Mouse (Mus musculus) thymus, postnatal 10 days (tissue): Measurements from ENCODE around the gene Smtnl2.
"Not testable (repeated sequence)": the region's sequence is repeated elsewhere in the genome, so short reads cannot be mapped to it uniquely, and the experiment has no call there.

ENCODE experiments used
- DNase-seq, 2 experiments: peaks; one replicate each; pipeline ENCODE4 v3.0.0; 2021; ENCODE audit warnings: low spot score in 2 of 2

Gene Smtnl2

GRCm38 (mm10) chr11:72411093-72411921 is at the start of gene Smtnl2:
Smtnl2 (minus strand) TSS chr11:72411713.
- peak in 1 of 2 experiments; percentile 22 for DNase-seq

GRCm38 (mm10) chr11:72458502-72458901 is 47.0 kb upstream of the Smtnl2 start:
- no peak for DNase-seq

GRCm38 (mm10) chr11:72457995-72458496 is 46.5 kb upstream of the Smtnl2 start:
- no peak for DNase-seq

GRCm38 (mm10) chr11:72455694-72456093 is 44.2 kb upstream of the Smtnl2 start:
- DNase-seq: no peak

- no peak for DNase-seq
Observed at GRCm38 (mm10) chr11:72453105-72453953, 41.8 kb upstream of the Smtnl2 start.

GRCm38 (mm10) chr11:72452140-72452665 is 40.7 kb upstream of the Smtnl2 start:
- no peak for DNase-seq

GRCm38 (mm10) chr11:72447475-72447874 is 36.0 kb upstream of the Smtnl2 start:
- DNase-seq: no peak

GRCm38 (mm10) chr11:72446311-72447105 is 35.0 kb upstream of the Smtnl2 start:
- DNase-seq: peak in 1 of 2 experiments; percentile 35

- peak; percentile 96 to 98 for DNase-seq
Observed at GRCm38 (mm10) chr11:72440965-72441664, 29.6 kb upstream of the Smtnl2 start, which contains the start of gene Mybbp1a. Mybbp1a (plus strand) TSS chr11:72441355.

GRCm38 (mm10) chr11:72440597-72440964 is 29.1 kb upstream of the Smtnl2 start:
- DNase-seq: not testable (repeated sequence)

GRCm38 (mm10) chr11:72438411-72438810 is 26.9 kb upstream of the Smtnl2 start:
- DNase-seq: no peak

GRCm38 (mm10) chr11:72436756-72437650 is 25.5 kb upstream of the Smtnl2 start:
- no peak for DNase-seq

GRCm38 (mm10) chr11:72436271-72436670 is 24.8 kb upstream of the Smtnl2 start:
- DNase-seq: no peak

GRCm38 (mm10) chr11:72435694-72436045 is 24.2 kb upstream of the Smtnl2 start:
- no peak for DNase-seq

- no peak for DNase-seq
Observed at GRCm38 (mm10) chr11:72434963-72435693, 23.6 kb upstream of the Smtnl2 start, which contains the start of gene Ggt6. Ggt6 (plus strand) TSS chr11:72435526.

GRCm38 (mm10) chr11:72430311-72431068 is 19.0 kb upstream of the Smtnl2 start:
- not testable (repeated sequence) for DNase-seq

GRCm38 (mm10) chr11:72429288-72429690 is 17.8 kb upstream of the Smtnl2 start:
- DNase-seq: peak; percentile 60 to 71

- peak; percentile 57 to 80 for DNase-seq
Observed at GRCm38 (mm10) chr11:72428694-72429093, 17.2 kb upstream of the Smtnl2 start.
